Mouse (Mus musculus) embryonic facial prominence, embryonic 11.5 days (tissue): Measurements from ENCODE around the gene Mrap2. TPM values are rescaled to one million over a fixed set of nuclear protein-coding genes. Genes with fewer than 3 reads are reported as not detected.
"Not testable (repeated sequence)": the region's sequence is repeated elsewhere in the genome, so short reads cannot be mapped to it uniquely, and the experiment has no call there.

Source experiments
- ATAC-seq: fragments of 200-750 bp; cut with Nextera tagmentation; replicated peaks from 2 replicates; pipeline ENCODE4 v1.8.0; 2017; ENCODE audit warnings: low read depth; ENCODE audit not compliant: insufficient number of reproducible peaks, low FRiP score, low TSS enrichment
- DNase-seq: peaks from one replicate; pipeline ENCODE4 v3.0.0-alpha.2; 2015; ENCODE audit warnings: low spot score
- H3K27ac ChIP-seq: fragments of 300-500 bp; sonication (generic); replicated peaks from 2 replicates; pipeline ENCODE4 v1.5.1; 2014; ENCODE audit warnings: mild to moderate bottlenecking, low read depth, low read length, control low read depth
- H3K27me3 ChIP-seq: fragments of 300-500 bp; sonication (generic); 2 replicates; pipeline ENCODE4 v1.6.1; 2014; ENCODE audit warnings: mild to moderate bottlenecking, low read length, moderate library complexity, mixed read lengths; ENCODE audit not compliant: control insufficient read depth, insufficient read depth
- H3K36me3 ChIP-seq: fragments of 300-500 bp; sonication (generic); replicated peaks from 2 replicates; pipeline ENCODE4 v1.6.1; 2014; ENCODE audit warnings: low read depth, mild to moderate bottlenecking, low read length, moderate library complexity, mixed read lengths; ENCODE audit not compliant: control insufficient read depth, insufficient read depth
- H3K4me1 ChIP-seq: fragments of 300-500 bp; sonication (generic); 2 replicates; pipeline ENCODE4 v1.6.1; 2014; ENCODE audit warnings: low read length, mixed read lengths; ENCODE audit not compliant: control insufficient read depth, insufficient read depth
- H3K4me2 ChIP-seq: fragments of 300-500 bp; sonication (generic); 2 replicates; pipeline ENCODE4 v1.6.1; 2014; ENCODE audit warnings: low read depth, mild to moderate bottlenecking, control low read depth, low read length, moderate library complexity
- H3K4me3 ChIP-seq: fragments of 300-500 bp; sonication (generic); 2 replicates; pipeline ENCODE4 v1.5.1; 2014; ENCODE audit warnings: low read depth, low read length, control low read depth
- H3K9ac ChIP-seq: fragments of 300-500 bp; sonication (generic); replicated peaks from 2 replicates; pipeline ENCODE4 v1.6.1; 2014; ENCODE audit warnings: mild to moderate bottlenecking, control low read depth, low read length
- H3K9me3 ChIP-seq: fragments of 300-500 bp; sonication (generic); replicated peaks from 2 replicates; pipeline ENCODE4 v1.6.1; 2016; ENCODE audit warnings: mild to moderate bottlenecking, low read length, inconsistent platforms, mixed read lengths; ENCODE audit not compliant: control insufficient read depth
- WGBS: fragments of 180-500 bp; shearing (Covaris S2); extraction: QIAGEN DNeasy Blood & Tissue Kit; methylation state at CpG from one replicate; pipeline ENCODE4 v1.1.7; 2014; 5-methylcytosine and 5-hydroxymethylcytosine counted together
- polyA plus RNA-seq: library from polyadenylated mRNA; unstranded; fragments of >200 nt; fragmentation: Nextera tagmentation; extraction: Ambion mirVana; gene quantifications from 2 replicates; pipeline ENCODE4 v1.2.1, GENCODE M21; 2014

The Mrap2 gene
- polyA plus RNA-seq: not detected in 2 replicates

GRCm38 (mm10) chr9:87144106-87144505 is at the start of gene Mrap2:
TSS of gene Mrap2 (plus strand) at chr9:87144306.
- Histone ChIP-seq H3K27ac (no peak within 1 kb of the TSS), H3K9ac (0 out of 2 replicates have a peak within 1 kb of the TSS, but pooled peaks have one; percentile 5), H3K4me1 (0 out of 2 replicates have a peak, but pooled peaks cover 3% of the 10 kb centered on the region), H3K4me2 (peak within 1 kb of the TSS; percentile 64), H3K4me3 (peak within 1 kb of the TSS; percentile 28), H3K36me3 (no peaks in the 10 kb centered on the region), H3K27me3 (peaks cover 24% of the 10 kb centered on the region), H3K9me3 (no peaks in the 10 kb centered on the region)
- WGBS: 2% methylated on average over 29 of the region's 29 CpGs
- DNase-seq: peak; percentile 81
- ATAC-seq: peak; percentile 87

GRCm38 (mm10) chr9:87097989-87098388 is 46.1 kb upstream of the Mrap2 start:
- H3K9ac ChIP-seq: no peak overlapping the region
- 55% methylated on average over 2 of the region's 2 CpGs for WGBS
- no peak for DNase-seq
- no peaks in the 10 kb centered on the region for H3K36me3 ChIP-seq
- H3K27ac ChIP-seq: no peak overlapping the region
- H3K27me3 ChIP-seq: no peaks in the 10 kb centered on the region
- no peak overlapping the region for H3K4me2 ChIP-seq
- no peak for ATAC-seq
- H3K9me3 ChIP-seq: no peaks in the 10 kb centered on the region
- no peaks in the 10 kb centered on the region for H3K4me1 ChIP-seq
- H3K4me3 ChIP-seq: no peak overlapping the region

GRCm38 (mm10) chr9:87115019-87115418 is 29.1 kb upstream of the Mrap2 start:
- Histone ChIP-seq H3K9me3 (no peaks in the 10 kb centered on the region), H3K27me3 (no peaks in the 10 kb centered on the region), H3K4me2 (no peak overlapping the region), H3K36me3 (no peaks in the 10 kb centered on the region), H3K4me1 (no peaks in the 10 kb centered on the region), H3K27ac (no peak overlapping the region), H3K4me3 (no peak overlapping the region), H3K9ac (no peak overlapping the region)
- DNase-seq (no peak), ATAC-seq (no peak)
- 87% methylated on average over 5 of the region's 5 CpGs for WGBS

- no peaks in the 10 kb centered on the region for H3K4me1 ChIP-seq
- WGBS: 61% methylated on average over 6 of the region's 6 CpGs
- DNase-seq (no peak), ATAC-seq (no peak)
- no peaks in the 10 kb centered on the region for H3K36me3 ChIP-seq
- H3K4me3 ChIP-seq: no peak overlapping the region
- no peak overlapping the region for H3K9ac ChIP-seq
- H3K27me3 ChIP-seq: no peaks in the 10 kb centered on the region
- no peak overlapping the region for H3K4me2 ChIP-seq
- H3K9me3 ChIP-seq: no peaks in the 10 kb centered on the region
- H3K27ac ChIP-seq: no peak overlapping the region
These were observed 28.6 kb upstream of the Mrap2 start for GRCm38 (mm10) chr9:87115456-87115931.

GRCm38 (mm10) chr9:87115978-87116377 is 28.1 kb upstream of the Mrap2 start:
- no peak for ATAC-seq
- Histone ChIP-seq H3K9me3 (no peaks in the 10 kb centered on the region), H3K27ac (no peak overlapping the region), H3K4me2 (no peak overlapping the region), H3K4me3 (no peak overlapping the region), H3K36me3 (no peaks in the 10 kb centered on the region), H3K4me1 (no peaks in the 10 kb centered on the region), H3K9ac (no peak overlapping the region), H3K27me3 (no peaks in the 10 kb centered on the region)
- DNase-seq: no peak
- 77% methylated on average over 1 of the region's 1 CpGs for WGBS

- 82% methylated on average over 3 of the region's 3 CpGs for WGBS
- no peak overlapping the region for H3K9ac ChIP-seq
- no peaks in the 10 kb centered on the region for H3K4me1 ChIP-seq
- H3K36me3 ChIP-seq: no peaks in the 10 kb centered on the region
- DNase-seq (no peak), ATAC-seq (no peak)
- H3K4me3 ChIP-seq: no peak overlapping the region
- no peaks in the 10 kb centered on the region for H3K27me3 ChIP-seq
- no peaks in the 10 kb centered on the region for H3K9me3 ChIP-seq
- H3K27ac ChIP-seq: no peak overlapping the region
- no peak overlapping the region for H3K4me2 ChIP-seq
These were observed 25.1 kb upstream of the Mrap2 start for GRCm38 (mm10) chr9:87118996-87119395.

- Histone ChIP-seq H3K9me3 (no peaks in the 10 kb centered on the region), H3K36me3 (no peaks in the 10 kb centered on the region), H3K9ac (no peak overlapping the region), H3K27me3 (no peaks in the 10 kb centered on the region), H3K27ac (no peak overlapping the region), H3K4me1 (no peaks in the 10 kb centered on the region), H3K4me3 (no peak overlapping the region), H3K4me2 (no peak overlapping the region)
- ATAC-seq (no peak), DNase-seq (peak; percentile 21)
- WGBS: 48% methylated on average over 9 of the region's 9 CpGs
These were observed 22.1 kb upstream of the Mrap2 start for GRCm38 (mm10) chr9:87121956-87122493.

- H3K4me3 ChIP-seq, H3K9ac ChIP-seq, H3K27me3 ChIP-seq, ATAC-seq, H3K9me3 ChIP-seq, H3K4me1 ChIP-seq, H3K4me2 ChIP-seq, H3K27ac ChIP-seq, H3K36me3 ChIP-seq, DNase-seq: not testable (repeated sequence)
- 75% methylated on average over 4 of the region's 6 CpGs for WGBS
These were observed 17.1 kb upstream of the Mrap2 start for GRCm38 (mm10) chr9:87127046-87127445.
